Mouse (Mus musculus) kidney, adult 8-10 months (tissue): ENCODE measurements around the gene Tex101.
A peak's percentile ranks its signal among the peaks of the same experiment; 100 is the strongest.
"Not testable (repeated sequence)": the region's sequence is repeated elsewhere in the genome, so short reads cannot be mapped to it uniquely, and the experiment has no call there.

Source experiments
- DNase-seq, 2 experiments: peaks; one replicate each; pipeline ENCODE4 v3.0.0; 2022

Gene Tex101

DNA sequence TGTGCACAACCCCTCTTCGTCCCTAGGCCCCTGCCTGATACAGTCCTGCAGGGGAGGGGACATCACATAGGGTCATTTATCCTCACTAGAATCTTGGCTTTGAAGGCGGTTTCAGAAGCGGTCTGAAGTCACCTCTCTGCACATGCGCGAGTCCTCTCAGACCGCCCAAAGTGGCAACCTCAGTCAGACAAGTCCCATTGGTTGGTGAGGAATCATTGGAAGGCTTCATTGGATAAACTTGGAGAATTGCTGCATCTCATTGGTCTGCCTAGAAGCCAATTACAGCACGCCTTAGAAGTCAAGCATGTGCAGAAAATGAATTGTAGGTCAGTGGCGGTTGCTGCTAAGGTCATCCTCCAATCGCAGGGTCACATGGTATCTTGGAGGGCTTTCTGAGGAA is at the start of gene Tex101:
Gene Tex101 (minus strand): TSS at position 101 of the 400 bp plus-strand sequence.
- no peak for DNase-seq

GRCm38 (mm10) chr7:24715039-24715438 is 38.6 kb upstream of the Tex101 start:
- DNase-seq, result no peak

DNA sequence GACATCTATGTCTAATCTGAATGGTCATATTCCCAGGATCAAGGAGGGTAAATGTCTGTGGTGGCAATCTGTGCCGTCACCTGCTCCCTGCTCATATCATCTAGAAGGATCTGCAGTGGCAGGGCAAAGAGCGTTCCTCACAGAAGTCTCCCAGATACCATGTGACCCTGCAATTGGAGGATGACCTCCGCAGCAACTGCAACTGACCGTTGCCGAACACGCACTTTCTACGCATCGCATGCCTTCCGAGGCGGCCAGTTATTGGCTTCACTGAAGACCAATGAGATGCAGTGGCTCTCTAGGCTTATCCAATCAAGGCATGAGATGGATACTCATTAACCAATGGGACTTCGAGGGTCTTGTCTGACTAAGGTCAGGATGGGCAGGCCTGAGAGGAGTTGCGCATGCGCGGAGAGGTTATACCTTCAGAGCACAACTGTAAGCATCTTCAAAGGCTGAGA is 32.4 kb upstream of the Tex101 start, which contains the start of gene BC049730:
Gene BC049730 (plus strand): TSS at position 411 of the 461 bp plus-strand sequence.
- no peak for DNase-seq

GRCm38 (mm10) chr7:24702841-24703240 is 26.4 kb upstream of the Tex101 start:
- not testable (repeated sequence) for DNase-seq

GRCm38 (mm10) chr7:24697891-24698290 is 21.4 kb upstream of the Tex101 start:
- not testable (repeated sequence) for DNase-seq

DNA sequence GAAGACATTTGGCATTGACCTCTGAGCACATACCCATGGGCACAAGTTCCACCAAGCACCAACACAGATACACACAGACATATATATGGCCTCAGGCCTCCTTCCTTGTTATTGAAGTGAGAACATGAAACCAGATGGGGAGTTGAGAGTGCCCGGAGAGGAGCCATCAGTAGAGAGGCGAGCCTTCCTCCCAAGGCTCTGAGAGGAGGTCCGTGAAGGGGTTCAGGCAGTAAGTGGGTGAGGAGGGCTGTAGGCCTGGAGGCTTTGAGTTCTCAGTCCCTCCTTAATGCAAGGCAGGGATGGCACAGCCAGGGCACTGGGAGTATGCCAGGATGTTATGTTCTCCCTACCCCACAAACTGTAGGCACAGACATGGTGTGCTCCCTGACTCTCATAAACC is 16.2 kb upstream of the Tex101 start:
- DNase-seq, result not testable (repeated sequence)

DNA sequence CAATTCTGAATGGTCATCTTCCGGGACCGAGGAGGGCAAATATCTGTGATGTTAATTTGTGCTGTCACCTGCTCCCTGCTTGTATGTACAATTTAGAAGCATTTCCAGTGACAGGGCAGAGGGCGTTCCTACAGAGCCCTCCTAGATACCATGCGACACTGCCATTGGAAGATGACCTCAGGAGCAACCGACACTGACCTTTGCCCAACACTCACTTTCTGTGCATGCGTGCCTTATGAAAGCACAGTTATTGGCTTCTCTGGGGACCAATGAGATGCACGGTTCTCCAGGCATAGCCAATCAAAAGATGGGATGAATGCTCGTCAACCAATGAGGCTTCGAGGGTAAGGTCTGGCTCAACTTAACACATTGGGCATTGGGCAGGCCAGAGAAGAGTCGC is 11.0 kb upstream of the Tex101 start:
- not testable (repeated sequence) for DNase-seq

DNA sequence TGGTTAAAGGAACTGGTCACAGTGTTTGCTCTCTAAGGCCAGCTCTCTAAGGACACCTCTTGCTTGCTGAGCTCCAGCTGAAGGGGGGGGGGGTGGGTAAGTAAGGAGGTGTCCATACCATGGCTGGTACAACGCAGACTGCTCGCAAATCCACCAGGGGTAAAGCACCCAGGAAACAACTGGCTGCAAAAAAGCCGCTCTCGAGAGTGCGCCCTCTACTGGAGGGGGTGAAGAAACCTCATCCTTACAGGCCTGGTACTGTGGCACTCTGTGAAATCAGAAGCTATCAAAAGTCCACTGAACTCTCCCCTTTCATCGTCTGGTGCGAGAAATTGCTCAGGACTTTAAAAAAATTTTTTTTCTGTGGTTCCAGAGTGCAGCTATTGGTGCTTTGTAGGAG is 7.6 kb upstream of the Tex101 start:
- not testable (repeated sequence) for DNase-seq

DNA sequence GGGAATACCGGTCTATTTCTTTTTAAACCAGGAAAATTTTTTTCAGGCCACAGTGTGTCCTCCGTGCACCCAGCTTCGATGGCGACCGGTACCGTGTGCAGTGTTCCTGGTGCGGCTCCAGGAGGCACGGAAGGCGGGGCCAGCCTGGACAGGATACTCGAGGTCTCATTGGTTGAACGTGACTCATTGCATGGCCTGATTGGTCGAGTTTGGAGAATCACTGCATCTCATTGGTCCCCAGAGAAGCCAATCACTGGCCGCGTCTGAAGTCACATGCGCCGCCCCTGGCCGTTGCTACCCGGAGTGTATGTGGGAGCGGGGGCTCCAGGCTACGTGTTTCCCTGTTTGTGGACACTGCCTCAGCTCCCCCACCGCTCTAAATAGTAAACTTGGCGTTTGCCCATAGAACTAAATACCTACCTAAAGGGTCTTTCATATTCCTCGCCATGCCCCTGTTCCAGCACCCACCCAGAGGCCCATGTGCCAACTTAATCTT is 4.5 kb downstream of the Tex101 start:
- DNase-seq, result no peak

DNA sequence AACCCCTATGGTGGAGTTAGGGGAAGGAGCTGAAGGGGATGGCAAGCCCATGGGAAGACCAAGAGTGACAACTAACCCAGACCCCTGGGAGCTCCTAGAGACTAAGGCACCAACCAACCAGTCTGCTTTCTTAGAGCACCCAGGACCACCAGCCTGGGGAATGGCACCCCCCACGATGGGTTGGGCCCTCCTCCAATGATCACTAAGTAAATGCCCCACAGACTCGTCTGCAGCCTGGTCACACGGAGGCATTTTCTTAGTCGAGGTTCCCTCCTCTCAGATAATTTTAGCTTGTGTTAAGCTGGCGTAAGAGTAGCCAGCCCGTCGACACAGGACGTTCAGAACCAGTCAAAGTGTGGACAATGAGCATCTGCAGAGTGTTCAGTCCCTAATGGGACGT is 11.5 kb downstream of the Tex101 start:
- DNase-seq, result no peak

DNA sequence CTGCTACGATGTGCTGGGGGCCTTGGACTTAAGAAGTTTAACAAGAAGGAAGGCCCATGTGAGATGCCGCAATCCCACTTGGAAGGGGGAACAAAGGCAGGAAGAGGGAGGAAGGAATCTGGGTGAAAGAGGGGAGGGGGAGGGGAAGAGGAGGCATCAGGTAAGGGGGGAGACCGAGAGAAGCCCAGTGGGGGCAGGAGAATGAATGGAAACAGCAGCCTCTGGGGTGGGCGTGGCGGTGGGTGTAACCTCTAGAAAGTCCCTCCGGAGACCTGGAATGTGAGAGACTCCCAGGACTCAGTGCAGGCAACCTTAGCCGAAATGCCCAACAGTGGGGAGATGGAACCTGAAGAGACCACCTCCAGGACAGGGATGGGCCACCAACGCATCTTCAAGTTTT is 12.2 kb downstream of the Tex101 start:
- no peak for DNase-seq

- peak in 1 of 2 experiments; percentile 66 for DNase-seq
Observed at GRCm38 (mm10) chr7:24662575-24662974, 13.9 kb downstream of the Tex101 start.

DNA sequence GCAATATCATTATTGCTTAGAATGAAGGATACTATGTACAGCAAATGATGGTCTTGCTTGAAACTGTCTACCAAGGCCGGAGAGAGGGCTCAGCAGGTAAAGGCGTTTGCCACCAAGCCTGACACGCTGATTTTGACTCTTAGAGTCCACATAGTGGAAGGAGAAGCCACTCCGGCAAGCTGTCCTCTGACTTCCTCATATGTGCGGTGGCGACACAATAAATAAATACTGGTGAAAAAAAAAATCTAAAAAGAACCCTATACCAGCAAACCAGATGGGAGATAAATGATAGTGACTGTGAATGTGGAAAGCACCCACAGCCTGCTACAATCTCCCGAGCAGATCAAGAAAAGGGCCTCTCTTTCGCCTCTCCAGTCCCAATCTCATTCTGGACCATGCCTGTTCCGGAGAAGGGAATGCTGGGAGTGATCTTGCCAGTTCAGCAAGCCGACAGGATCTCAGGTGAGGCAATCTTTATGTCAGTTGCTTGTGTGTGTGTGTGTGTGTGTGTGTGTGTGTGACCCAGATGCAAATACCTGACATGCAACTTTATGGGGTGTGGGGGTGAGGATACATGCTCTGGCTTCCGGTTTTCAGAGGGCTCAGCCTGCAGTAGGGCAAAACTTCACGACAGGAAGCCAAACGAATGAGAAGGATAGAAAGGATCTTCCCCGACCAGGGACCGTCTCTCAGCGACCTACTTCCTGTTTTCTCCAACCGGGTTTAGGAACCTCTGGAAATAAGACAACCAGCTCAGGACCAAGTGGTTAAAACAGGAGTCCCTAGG is 15.2 kb downstream of the Tex101 start:
- no peak for DNase-seq

DNA sequence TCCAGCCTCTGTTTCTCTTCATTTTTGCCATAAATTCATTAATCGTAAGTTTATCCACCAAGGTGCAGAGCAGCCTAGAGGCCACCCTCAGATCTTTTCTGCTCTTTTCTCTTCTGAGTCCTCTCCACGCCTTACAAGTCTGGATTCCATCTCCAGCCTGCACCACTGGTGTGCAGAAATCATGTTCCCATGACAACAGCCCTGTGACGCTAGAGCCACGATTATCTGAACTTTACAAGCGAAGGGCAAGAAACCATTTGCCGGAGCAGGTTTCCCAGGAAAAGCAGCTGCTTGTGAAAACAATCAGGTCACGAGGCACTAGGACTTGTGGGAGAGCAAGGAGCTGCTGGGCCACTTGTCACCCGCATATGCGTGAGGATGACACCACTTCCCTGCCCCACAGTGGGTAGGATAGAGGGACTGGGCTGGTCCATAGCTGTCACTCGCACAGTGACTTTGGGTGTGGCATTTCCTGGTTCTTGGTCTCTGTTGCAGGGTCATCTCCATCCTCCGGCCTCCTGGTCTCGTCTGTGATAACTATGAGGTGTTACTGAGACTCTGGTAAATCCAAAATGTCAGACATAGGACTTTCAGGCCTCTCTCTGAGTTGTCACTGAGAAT is 16.6 kb downstream of the Tex101 start:
- no peak for DNase-seq

GRCm38 (mm10) chr7:24653681-24654080 is 22.8 kb downstream of the Tex101 start:
- DNase-seq, result peak; percentile 38 to 74

- DNase-seq, result no peak
Observed at GRCm38 (mm10) chr7:24646486-24646885, 30.0 kb downstream of the Tex101 start.

- DNase-seq, result no peak
Observed at GRCm38 (mm10) chr7:24644996-24645395, 31.5 kb downstream of the Tex101 start.

DNA sequence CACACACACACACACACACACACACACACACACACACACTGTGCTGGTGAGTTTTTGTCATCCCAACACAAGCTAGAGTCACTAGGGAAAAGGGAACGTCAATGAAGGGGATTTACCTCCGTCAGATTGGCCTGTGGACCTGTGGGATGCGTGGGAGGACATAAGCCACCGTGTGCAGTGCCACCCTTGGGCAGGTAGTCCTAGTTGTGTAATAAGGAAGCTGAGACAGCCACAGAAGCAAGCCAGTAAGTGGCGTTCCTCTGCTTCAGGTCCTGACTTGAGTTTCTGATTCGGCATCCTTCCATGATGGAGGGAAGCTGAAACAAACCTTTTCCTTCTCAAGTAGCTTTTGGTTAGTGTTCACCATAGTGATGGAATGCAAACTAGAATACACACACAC is 32.0 kb downstream of the Tex101 start:
- no peak for DNase-seq

DNA sequence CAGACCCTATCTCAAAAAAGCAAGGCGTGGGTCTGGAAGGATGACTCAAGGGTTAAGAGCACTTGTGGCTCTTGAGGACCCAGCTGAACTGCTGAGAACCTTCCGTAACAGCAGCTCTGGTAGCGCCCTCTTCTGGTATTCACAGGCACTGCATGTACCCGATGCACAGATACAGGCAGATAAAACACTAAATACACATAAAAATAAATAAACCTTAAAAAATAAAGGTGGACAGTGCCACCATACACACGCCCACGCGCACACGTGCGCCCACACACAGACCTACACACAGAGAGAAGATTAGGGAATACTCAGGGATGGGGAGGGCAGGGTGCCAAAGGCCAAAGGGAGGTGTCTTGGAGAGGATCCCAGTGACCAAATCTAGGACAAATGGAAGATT is 34.0 kb downstream of the Tex101 start:
- peak; percentile 31 to 74 for DNase-seq

DNA sequence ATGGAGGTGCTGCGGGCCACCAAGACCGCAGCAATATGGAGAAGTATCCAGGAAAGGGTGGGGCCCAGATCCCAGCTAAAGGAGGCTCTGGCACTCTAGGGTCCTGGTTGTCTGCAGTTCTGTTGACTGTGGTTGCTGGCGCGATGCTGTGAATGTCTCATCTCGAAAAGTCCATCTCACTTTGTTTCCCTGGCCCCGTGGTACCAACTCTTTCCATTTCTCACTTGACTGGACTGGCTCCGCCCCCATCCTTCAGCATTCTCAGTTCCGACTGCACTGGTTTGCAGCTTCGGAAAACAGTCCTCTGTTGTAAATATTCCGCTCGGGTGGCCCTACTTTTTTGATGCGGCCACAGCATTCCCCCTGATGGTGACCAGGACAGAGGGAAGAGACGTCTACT is 36.0 kb downstream of the Tex101 start:
- no peak for DNase-seq

DNA sequence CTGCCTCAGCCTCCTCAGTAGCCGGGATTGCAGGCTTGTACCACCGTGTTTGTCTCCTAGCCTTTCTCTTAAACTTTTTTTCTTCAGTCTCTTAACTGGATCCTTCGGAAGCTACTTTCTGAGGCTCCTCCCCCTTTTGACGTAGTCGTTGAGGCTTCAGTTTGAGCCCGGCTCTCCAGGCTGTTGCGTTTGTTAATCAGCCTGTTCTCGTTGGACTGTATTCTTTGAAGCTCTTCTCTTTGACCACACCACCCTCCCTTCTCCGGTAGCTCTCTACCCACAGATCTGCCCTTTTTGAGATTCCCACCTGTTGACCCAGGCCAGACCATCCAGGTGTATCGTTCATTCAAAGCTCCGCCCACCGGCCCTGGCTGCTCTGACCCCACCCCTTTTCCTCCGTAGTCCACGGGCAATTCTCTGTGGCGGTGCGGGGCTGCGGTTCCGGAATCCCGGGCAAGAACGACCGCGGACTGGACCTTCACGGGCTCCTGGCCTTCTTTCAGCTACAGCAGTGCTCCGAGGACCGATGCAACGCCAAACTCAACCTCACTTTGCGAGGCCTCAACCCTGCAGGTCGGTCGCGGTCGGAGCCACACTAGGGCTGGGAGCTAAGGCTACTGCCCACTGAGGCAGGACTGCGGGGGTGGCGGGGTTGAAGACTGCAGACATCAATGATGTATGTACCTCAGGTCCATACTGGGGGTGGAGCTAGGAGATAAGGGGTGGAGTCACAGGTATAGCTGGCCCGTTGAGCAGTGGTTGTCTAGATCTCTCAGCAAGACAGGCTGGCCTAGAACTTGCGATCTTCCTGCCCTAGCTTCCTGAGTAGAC is 38.2 kb downstream of the Tex101 start:
- DNase-seq, result peak in 1 of 2 experiments; percentile 38

GRCm38 (mm10) chr7:24637046-24637445 is 39.4 kb downstream of the Tex101 start:
- DNase-seq, result no peak

DNA sequence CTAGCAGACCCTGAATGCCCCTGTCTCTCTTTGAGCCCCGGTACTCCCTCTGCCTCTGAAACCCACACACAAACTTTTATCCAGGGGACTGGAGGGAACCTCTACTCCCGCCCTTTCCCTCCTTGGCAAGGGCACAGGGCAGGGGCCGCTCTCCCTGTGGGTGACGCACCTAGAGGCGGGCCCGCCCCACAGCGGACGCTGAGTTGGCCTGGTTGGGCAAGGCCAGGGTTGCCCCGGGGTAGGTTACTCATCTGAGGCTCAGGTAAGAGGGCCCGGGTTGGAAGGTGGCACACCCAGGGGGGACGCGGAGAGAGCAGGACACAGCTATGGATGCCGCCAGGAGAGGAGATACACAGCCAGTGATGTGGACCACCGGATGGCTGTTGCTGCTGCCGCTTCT is 40.2 kb downstream of the Tex101 start, which contains the start of gene Lypd3:
Gene Lypd3 (plus strand): TSS at position 287 of the 400 bp plus-strand sequence.
- no peak for DNase-seq
